Mouse (Mus musculus) yolk sac, embryonic 10.5 days (tissue): ENCODE results near the gene Cdipt.
A peak's percentile ranks its signal among the peaks of the same experiment; 100 is the strongest.

ENCODE experiments used
- DNase-seq: peaks from one replicate; pipeline ENCODE4 v3.0.0-alpha.2; 2017; ENCODE audit warnings: low spot score

Gene Cdipt

GRCm38 (mm10) chr7:126975950-126976866 lies 494 bp downstream of the Cdipt start, which contains the start of gene Cdiptos:
Cdiptos (minus strand) TSS chr7:126976098.
- peak; percentile 92 for DNase-seq

- no peak for DNase-seq
These were observed 1.3 kb downstream of the Cdipt start for GRCm38 (mm10) chr7:126976878-126977459.

- no peak for DNase-seq
These were observed 3.1 kb downstream of the Cdipt start for GRCm38 (mm10) chr7:126978841-126979240.

- no peak for DNase-seq
These were observed 5.9 kb downstream of the Cdipt start for GRCm38 (mm10) chr7:126981601-126982000.

GRCm38 (mm10) chr7:126982054-126982453 lies 6.3 kb downstream of the Cdipt start:
- DNase-seq, result peak; percentile 42

GRCm38 (mm10) chr7:126983113-126983512 lies 7.4 kb downstream of the Cdipt start:
- no peak for DNase-seq

- DNase-seq, result no peak
These were observed 9.1 kb downstream of the Cdipt start for GRCm38 (mm10) chr7:126984667-126985444.

GRCm38 (mm10) chr7:126986319-126986718 lies 10.6 kb downstream of the Cdipt start:
- DNase-seq, result no peak

- DNase-seq, result no peak
These were observed 13.1 kb downstream of the Cdipt start for GRCm38 (mm10) chr7:126988816-126989215.

- no peak for DNase-seq
These were observed 20.7 kb downstream of the Cdipt start for GRCm38 (mm10) chr7:126996449-126996848.

GRCm38 (mm10) chr7:126999568-126999967 lies 23.9 kb downstream of the Cdipt start:
- no peak for DNase-seq

- DNase-seq, result peak; percentile 75
These were observed 27.9 kb downstream of the Cdipt start for GRCm38 (mm10) chr7:127003620-127004019.

GRCm38 (mm10) chr7:127004122-127004875 lies 28.6 kb downstream of the Cdipt start:
- DNase-seq, result no peak

- DNase-seq, result no peak
These were observed 31.8 kb downstream of the Cdipt start for GRCm38 (mm10) chr7:127007313-127008024.

- DNase-seq, result peak; percentile 51
These were observed 32.7 kb downstream of the Cdipt start for GRCm38 (mm10) chr7:127008239-127009019.

GRCm38 (mm10) chr7:127009307-127010085 lies 33.8 kb downstream of the Cdipt start:
- no peak for DNase-seq

- peak; percentile 62 for DNase-seq
These were observed 35.3 kb downstream of the Cdipt start for GRCm38 (mm10) chr7:127011051-127011450.

- no peak for DNase-seq
These were observed 36.0 kb downstream of the Cdipt start for GRCm38 (mm10) chr7:127011717-127012116.

GRCm38 (mm10) chr7:127012374-127012773 lies 36.7 kb downstream of the Cdipt start:
- peak; percentile 61 for DNase-seq
